Mouse (Mus musculus) liver, embryonic 14.5 days (tissue): Measurements from ENCODE around the gene Supt5.

Source experiments
- CTCF ChIP-seq: IDR thresholded peaks from 2 replicates; pipeline ENCODE4 v1.5.1; 2016; ENCODE audit warnings: antibody characterized with exemption, low read depth, control low read depth
- EP300 ChIP-seq: IDR thresholded peaks from 2 replicates; pipeline ENCODE4 v1.6.1; 2016; ENCODE audit warnings: antibody characterized with exemption, low read depth

DNA sequence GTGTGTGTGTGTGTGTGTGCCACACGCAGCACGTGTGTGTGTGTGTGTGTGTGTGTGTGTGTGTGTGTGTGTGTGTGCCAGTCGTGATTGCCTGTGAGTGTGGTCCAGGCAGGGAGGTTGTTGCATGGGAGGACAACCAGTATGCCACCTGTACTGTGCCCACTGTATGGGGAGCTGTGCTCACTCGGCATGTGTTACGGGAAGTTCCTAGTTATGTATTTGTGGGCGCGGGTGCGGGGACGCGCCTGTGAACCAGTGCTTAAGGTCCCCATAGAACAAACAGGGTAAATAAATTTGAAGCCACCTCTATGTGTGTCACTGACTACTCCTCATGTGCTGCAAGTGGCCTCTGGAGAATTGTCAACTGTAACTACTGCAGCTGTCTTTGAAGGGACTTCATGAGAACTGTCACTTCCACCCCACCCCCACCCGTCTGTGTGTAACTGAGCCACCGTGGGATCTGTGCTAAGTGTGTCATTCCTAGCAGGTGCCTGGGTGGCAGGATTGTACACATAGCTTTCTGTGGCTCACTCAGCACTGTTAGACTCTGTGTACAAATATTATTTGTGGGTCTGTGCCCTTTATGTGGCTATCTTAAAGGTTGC is 43.9 kb upstream of the Supt5 start:
- TF ChIP-seq EP300 (no peak), CTCF (no peak)
